Mouse (Mus musculus): Measurements from ENCODE around the gene Serp2. TPM values are rescaled to one million over a fixed set of nuclear protein-coding genes. Genes with fewer than 3 reads are reported as not detected.

The Serp2 gene
- polyA plus RNA-seq, 1 experiment: not detected

GRCm38 (mm10) chr14:76555263-76556030 lies 1.2 kb downstream of the Serp2 start:
- TF ChIP-seq POLR2A (IDR thresholded peaks at IDR 0.05; ENCODE audit: borderline replicate concordance, low read depth, low read length) (no peak), CTCF (IDR thresholded peaks at IDR 0.05; ENCODE audit: low read depth, low read length) (no peak)
- Histone ChIP-seq H3K4me3 (ENCODE audit: insufficient read depth, low read length) (no peak overlapping the region), H3K27ac (ENCODE audit: insufficient read depth, low read depth, low read length) (no peak overlapping the region), H3K4me1 (ENCODE audit: control insufficient read depth, insufficient read depth, low read length) (peaks cover 1% of the 10 kb centered on the region; the same call in 1 of the 2 replicates)

- TF ChIP-seq CTCF (IDR thresholded peaks at IDR 0.05; ENCODE audit: low read depth, low read length) (no peak), POLR2A (IDR thresholded peaks at IDR 0.05; ENCODE audit: borderline replicate concordance, low read depth, low read length) (no peak)
- H3K27ac ChIP-seq (ENCODE audit: insufficient read depth, low read depth, low read length): no peak overlapping the region
- no peak overlapping the region for H3K4me3 ChIP-seq (ENCODE audit: insufficient read depth, low read length)
- peaks cover 3% of the 10 kb centered on the region; the same call in 1 of the 2 replicates for H3K4me1 ChIP-seq (ENCODE audit: control insufficient read depth, insufficient read depth, low read length)
Observed at GRCm38 (mm10) chr14:76544136-76544535, 12.6 kb downstream of the Serp2 start.

- TF ChIP-seq POLR2A (IDR thresholded peaks at IDR 0.05; ENCODE audit: borderline replicate concordance, low read depth, low read length) (no peak), CTCF (IDR thresholded peaks at IDR 0.05; ENCODE audit: low read depth, low read length) (no peak)
- Histone ChIP-seq H3K4me3 (ENCODE audit: insufficient read depth, low read length) (no peak overlapping the region), H3K4me1 (ENCODE audit: control insufficient read depth, insufficient read depth, low read length) (peaks cover 3% of the 10 kb centered on the region; the same call in 1 of the 2 replicates), H3K27ac (ENCODE audit: insufficient read depth, low read depth, low read length) (no peak overlapping the region)
Observed at GRCm38 (mm10) chr14:76541341-76541740, 15.3 kb downstream of the Serp2 start.

- TF ChIP-seq POLR2A (IDR thresholded peaks at IDR 0.05; ENCODE audit: borderline replicate concordance, low read depth, low read length) (no peak), CTCF (IDR thresholded peaks at IDR 0.05; ENCODE audit: low read depth, low read length) (no peak)
- Histone ChIP-seq H3K4me1 (ENCODE audit: control insufficient read depth, insufficient read depth, low read length) (peaks cover 3% of the 10 kb centered on the region; the same call in 1 of the 2 replicates), H3K4me3 (ENCODE audit: insufficient read depth, low read length) (no peak overlapping the region), H3K27ac (ENCODE audit: insufficient read depth, low read depth, low read length) (no peak overlapping the region)
Observed at GRCm38 (mm10) chr14:76540005-76540670, 16.6 kb downstream of the Serp2 start.

GRCm38 (mm10) chr14:76536921-76537320 lies 19.8 kb downstream of the Serp2 start:
- TF ChIP-seq POLR2A (IDR thresholded peaks at IDR 0.05; ENCODE audit: borderline replicate concordance, low read depth, low read length): no peak
- TF ChIP-seq CTCF (IDR thresholded peaks at IDR 0.05; ENCODE audit: low read depth, low read length): no peak
- no peak overlapping the region for H3K4me3 ChIP-seq (ENCODE audit: insufficient read depth, low read length)
- no peaks in the 10 kb centered on the region for H3K4me1 ChIP-seq (ENCODE audit: control insufficient read depth, insufficient read depth, low read length)
- no peak overlapping the region for H3K27ac ChIP-seq (ENCODE audit: insufficient read depth, low read depth, low read length)

- no peak overlapping the region for H3K4me3 ChIP-seq (ENCODE audit: insufficient read depth, low read length)
- no peaks in the 10 kb centered on the region for H3K4me1 ChIP-seq (ENCODE audit: control insufficient read depth, insufficient read depth, low read length)
- TF ChIP-seq CTCF (IDR thresholded peaks at IDR 0.05; ENCODE audit: low read depth, low read length): no peak
- TF ChIP-seq POLR2A (IDR thresholded peaks at IDR 0.05; ENCODE audit: borderline replicate concordance, low read depth, low read length): no peak
- H3K27ac ChIP-seq (ENCODE audit: insufficient read depth, low read depth, low read length): no peak overlapping the region
Observed at GRCm38 (mm10) chr14:76535096-76535495, 21.6 kb downstream of the Serp2 start.

- H3K4me3 ChIP-seq (ENCODE audit: insufficient read depth, low read length): no peak overlapping the region
- no peak for TF ChIP-seq POLR2A (IDR thresholded peaks at IDR 0.05; ENCODE audit: borderline replicate concordance, low read depth, low read length)
- no peak for TF ChIP-seq CTCF (IDR thresholded peaks at IDR 0.05; ENCODE audit: low read depth, low read length)
- H3K4me1 ChIP-seq (ENCODE audit: control insufficient read depth, insufficient read depth, low read length): no peaks in the 10 kb centered on the region
- no peak overlapping the region for H3K27ac ChIP-seq (ENCODE audit: insufficient read depth, low read depth, low read length)
Observed at GRCm38 (mm10) chr14:76533170-76533815, 23.4 kb downstream of the Serp2 start.

GRCm38 (mm10) chr14:76532257-76533169 lies 24.2 kb downstream of the Serp2 start:
- no peak overlapping the region for H3K27ac ChIP-seq (ENCODE audit: insufficient read depth, low read depth, low read length)
- H3K4me1 ChIP-seq (ENCODE audit: control insufficient read depth, insufficient read depth, low read length): no peaks in the 10 kb centered on the region
- no peak overlapping the region for H3K4me3 ChIP-seq (ENCODE audit: insufficient read depth, low read length)
- no peak for TF ChIP-seq POLR2A (IDR thresholded peaks at IDR 0.05; ENCODE audit: borderline replicate concordance, low read depth, low read length)
- TF ChIP-seq CTCF (IDR thresholded peaks at IDR 0.05; ENCODE audit: low read depth, low read length): no peak

- TF ChIP-seq CTCF (IDR thresholded peaks at IDR 0.05; ENCODE audit: low read depth, low read length): no peak
- no peak for TF ChIP-seq POLR2A (IDR thresholded peaks at IDR 0.05; ENCODE audit: borderline replicate concordance, low read depth, low read length)
Observed at GRCm38 (mm10) chr14:76531027-76531660, 25.5 kb downstream of the Serp2 start.

More at GRCm38 (mm10) chr14:76531027-76531660, 25.5 kb downstream of the Serp2 start:
- H3K27ac ChIP-seq (ENCODE audit: insufficient read depth, low read depth, low read length): no peak overlapping the region
- H3K4me3 ChIP-seq (ENCODE audit: insufficient read depth, low read length): no peak overlapping the region
- no peaks in the 10 kb centered on the region for H3K4me1 ChIP-seq (ENCODE audit: control insufficient read depth, insufficient read depth, low read length)
